Mouse (Mus musculus) embryonic fibroblast, embryonic 13.5 days (primary cell): ENCODE data around the gene Tnf. TPM values are rescaled to one million over a fixed set of nuclear protein-coding genes. Genes with fewer than 3 reads are reported as not detected.

Experiments used
- H3K27ac ChIP-seq: 2 replicates; pipeline ENCODE4 v1.5.1; 2012; ENCODE audit warnings: low read length, control low read depth, inconsistent platforms; ENCODE audit not compliant: insufficient read depth
- H3K4me1 ChIP-seq: 2 replicates; pipeline ENCODE4 v1.6.1; 2011; ENCODE audit warnings: low read length; ENCODE audit not compliant: control insufficient read depth, insufficient read depth
- H3K4me3 ChIP-seq: 2 replicates; pipeline ENCODE4 v1.5.1; 2011; ENCODE audit warnings: mild to moderate bottlenecking, control low read depth, low read length; ENCODE audit not compliant: insufficient read depth
- CTCF ChIP-seq: IDR thresholded peaks from 2 replicates; pipeline ENCODE4 v1.5.1; 2011; ENCODE audit warnings: mild to moderate bottlenecking, control low read depth, low read length, moderate library complexity, borderline replicate concordance; ENCODE audit not compliant: insufficient read depth
- POLR2A ChIP-seq: IDR thresholded peaks from 2 replicates; pipeline ENCODE4 v1.6.1; 2011; ENCODE audit warnings: low read depth, mild to moderate bottlenecking, control low read depth, low read length, moderate library complexity
- polyA plus RNA-seq: library from polyadenylated mRNA; stranded (reverse); fragments of >200 nt; gene quantifications from 2 replicates; pipeline ENCODE4 v1.2.4, GENCODE M21; 2011; ENCODE audit warnings: low read depth; ENCODE audit not compliant: missing spikeins, insufficient read length

The Tnf gene
- polyA plus RNA-seq, 1 experiment = 0.35 TPM

GRCm38 (mm10) chr17:35190096-35190495 lies 11.7 kb downstream of the Tnf start:
- TF ChIP-seq CTCF (no peak), POLR2A (no peak)
- no peak overlapping the region for H3K27ac ChIP-seq
- no peak overlapping the region for H3K4me3 ChIP-seq
- no peaks in the 10 kb centered on the region for H3K4me1 ChIP-seq

GRCm38 (mm10) chr17:35189186-35189585 lies 12.6 kb downstream of the Tnf start:
- TF ChIP-seq CTCF (no peak), POLR2A (no peak)

GRCm38 (mm10) chr17:35187959-35188610 lies 13.7 kb downstream of the Tnf start, which contains the start of gene Lst1:
TSS of gene Lst1 (minus strand) at chr17:35188439.
- H3K27ac ChIP-seq = no peak within 1 kb of the TSS
- no peak within 1 kb of the TSS for H3K4me3 ChIP-seq
- TF ChIP-seq POLR2A (no peak), CTCF (no peak)
- H3K4me1 ChIP-seq = no peaks in the 10 kb centered on the region

More at GRCm38 (mm10) chr17:35189186-35189585, 12.6 kb downstream of the Tnf start:
- no peak overlapping the region for H3K4me3 ChIP-seq
- no peak overlapping the region for H3K27ac ChIP-seq
- no peaks in the 10 kb centered on the region for H3K4me1 ChIP-seq

GRCm38 (mm10) chr17:35187345-35187744 lies 14.5 kb downstream of the Tnf start:
- H3K4me1 ChIP-seq = no peaks in the 10 kb centered on the region
- TF ChIP-seq CTCF = no peak
- H3K27ac ChIP-seq = no peak overlapping the region
- no peak overlapping the region for H3K4me3 ChIP-seq

- Histone ChIP-seq H3K4me3 (no peak overlapping the region), H3K4me1 (no peaks in the 10 kb centered on the region), H3K27ac (no peak overlapping the region)
- TF ChIP-seq CTCF (no peak), POLR2A (peak; percentile 27; the same call in 1 of the 2 replicates)
These were observed 15.1 kb downstream of the Tnf start for GRCm38 (mm10) chr17:35186681-35187080.

- TF ChIP-seq POLR2A = peak; percentile 30; the same call in 1 of the 2 replicates
- TF ChIP-seq CTCF = no peak
- Histone ChIP-seq H3K4me1 (no peaks in the 10 kb centered on the region), H3K27ac (no peak overlapping the region), H3K4me3 (peak overlapping the region; percentile 37)
These were observed 15.9 kb downstream of the Tnf start for GRCm38 (mm10) chr17:35185639-35186611.

- Histone ChIP-seq H3K4me1 (no peaks in the 10 kb centered on the region), H3K27ac (no peak overlapping the region)
- no peak for TF ChIP-seq POLR2A
- TF ChIP-seq CTCF = no peak
These were observed 21.7 kb downstream of the Tnf start for GRCm38 (mm10) chr17:35180093-35180492.

GRCm38 (mm10) chr17:35178528-35178927 lies 23.3 kb downstream of the Tnf start:
- Histone ChIP-seq H3K4me3 (no peak overlapping the region), H3K27ac (no peak overlapping the region), H3K4me1 (peaks cover 3% of the 10 kb centered on the region; the same call in 1 of the 2 replicates)
- TF ChIP-seq CTCF (peak; percentile 81), POLR2A (no peak)

More at GRCm38 (mm10) chr17:35180093-35180492, 21.7 kb downstream of the Tnf start:
- H3K4me3 ChIP-seq = no peak overlapping the region

- H3K4me1 ChIP-seq = peaks cover 3% of the 10 kb centered on the region; the same call in 1 of the 2 replicates
- no peak within 1 kb of the TSS for H3K4me3 ChIP-seq
- no peak for TF ChIP-seq POLR2A
- TF ChIP-seq CTCF = no peak
- H3K27ac ChIP-seq = no peak within 1 kb of the TSS
These were observed 25.8 kb downstream of the Tnf start, which contains the start of gene Aif1 for GRCm38 (mm10) chr17:35175968-35176367. TSS of gene Aif1 (minus strand) at chr17:35176068.
